Mouse (Mus musculus) heart, postnatal 36 days (tissue): ENCODE data around the gene Pqlc3. TPM values are rescaled to one million over a fixed set of nuclear protein-coding genes. Genes with fewer than 3 reads are reported as not detected.
"Not testable (repeated sequence)": the region's sequence is repeated elsewhere in the genome, so short reads cannot be mapped to it uniquely, and the experiment has no call there.

Experiments
- DNase-seq, 2 experiments: peaks; one replicate each; pipeline ENCODE4 v3.0.0; 2021 to 2022
- intact Hi-C: fragments of 180-260 bp; cut with DNase I; formaldehyde crosslinking; loops from one replicate; pipeline ENCODE4 v1.15.1; 2025
- total RNA-seq, 2 experiments: library from RNA; stranded (reverse); gene quantifications; 2 replicates each; pipeline ENCODE4 v1.2.3; 2021

Pqlc3 gene
- total RNA-seq, result 1 to 10 TPM; 4.0 to 4.9 TPM

- peak; percentile 81 to 89 for DNase-seq
- intact Hi-C loops, result no loop called here
Observed at GRCm38 (mm10) chr12:16999739-17000497, at the start of gene Pqlc3. Gene Pqlc3 (minus strand): TSS chr12:17000408.

- intact Hi-C loops, result no loop called here
- no peak for DNase-seq
Observed at GRCm38 (mm10) chr12:17049796-17050195, 49.6 kb upstream of the Pqlc3 start.

GRCm38 (mm10) chr12:17048979-17049612, 48.9 kb upstream of the Pqlc3 start:
- intact Hi-C loops, result no loop called here

GRCm38 (mm10) chr12:17043311-17043710, 43.1 kb upstream of the Pqlc3 start:
- no peak for DNase-seq
- intact Hi-C loops, result no loop called here

More at GRCm38 (mm10) chr12:17048979-17049612, 48.9 kb upstream of the Pqlc3 start:
- DNase-seq, result no peak

- intact Hi-C loops, result no loop called here
- DNase-seq, result no peak
Observed at GRCm38 (mm10) chr12:17040567-17040966, 40.4 kb upstream of the Pqlc3 start.

- intact Hi-C loops, result loop anchor here (10.0 kb wide), 1 partner anchor 315 kb away; no protein-coding TSS in a partner anchor
- no peak for DNase-seq
Observed at GRCm38 (mm10) chr12:17039415-17039814, 39.2 kb upstream of the Pqlc3 start.

GRCm38 (mm10) chr12:17038246-17038645, 38.0 kb upstream of the Pqlc3 start:
- intact Hi-C loops, result loop anchor here (10.0 kb wide), 1 partner anchor 317 kb away; no protein-coding TSS in a partner anchor
- DNase-seq, result no peak

- intact Hi-C loops, result loop anchor here (10.0 kb wide), 1 partner anchor 318 kb away; no protein-coding TSS in a partner anchor
- DNase-seq, result no peak
Observed at GRCm38 (mm10) chr12:17037053-17037610, 36.9 kb upstream of the Pqlc3 start.

GRCm38 (mm10) chr12:17036532-17036931, 36.3 kb upstream of the Pqlc3 start:
- intact Hi-C loops, result loop anchor here (10.0 kb wide), 1 partner anchor 318 kb away; no protein-coding TSS in a partner anchor
- DNase-seq, result no peak

GRCm38 (mm10) chr12:17035128-17035527, 34.9 kb upstream of the Pqlc3 start:
- intact Hi-C loops, result loop anchor here (10.0 kb wide), 1 partner anchor 320 kb away; no protein-coding TSS in a partner anchor
- peak in 1 of 2 experiments; percentile 18 for DNase-seq

GRCm38 (mm10) chr12:17034671-17035070, 34.5 kb upstream of the Pqlc3 start:
- intact Hi-C loops, result loop anchor here (10.0 kb wide), 1 partner anchor 320 kb away; no protein-coding TSS in a partner anchor

GRCm38 (mm10) chr12:17033464-17033841, 33.2 kb upstream of the Pqlc3 start:
- peak in 1 of 2 experiments; percentile 11 for DNase-seq
- intact Hi-C loops, result loop anchor here (10.0 kb wide), 1 partner anchor 321 kb away; no protein-coding TSS in a partner anchor

More at GRCm38 (mm10) chr12:17034671-17035070, 34.5 kb upstream of the Pqlc3 start:
- no peak for DNase-seq

GRCm38 (mm10) chr12:17032694-17033463, 32.7 kb upstream of the Pqlc3 start:
- intact Hi-C loops, result loop anchor here (1.0 to 10.0 kb wide), 2 partner anchors 224 to 322 kb away; no protein-coding TSS in a partner anchor
- peak; percentile 71 to 80 for DNase-seq

- no peak for DNase-seq
- intact Hi-C loops, result no loop called here
Observed at GRCm38 (mm10) chr12:17024554-17025110, 24.4 kb upstream of the Pqlc3 start.

GRCm38 (mm10) chr12:17022145-17022544, 21.9 kb upstream of the Pqlc3 start:
- intact Hi-C loops, result no loop called here
- no peak for DNase-seq

GRCm38 (mm10) chr12:17021125-17021524, 20.9 kb upstream of the Pqlc3 start:
- DNase-seq, intact Hi-C loops: not testable (repeated sequence)

GRCm38 (mm10) chr12:17018468-17018867, 18.3 kb upstream of the Pqlc3 start:
- intact Hi-C loops, result loop anchor here (10.0 kb wide), 1 partner anchor 434 kb away; no protein-coding TSS in a partner anchor
- peak; percentile 42 to 74 for DNase-seq

GRCm38 (mm10) chr12:17015711-17016110, 15.5 kb upstream of the Pqlc3 start:
- DNase-seq, result no peak
- intact Hi-C loops, result loop anchor here (10.0 kb wide), 1 partner anchor 431 kb away; no protein-coding TSS in a partner anchor

- no peak for DNase-seq
- intact Hi-C loops, result loop anchor here (10.0 kb wide), 1 partner anchor 427 kb away; no protein-coding TSS in a partner anchor
Observed at GRCm38 (mm10) chr12:17012067-17012899, 12.1 kb upstream of the Pqlc3 start.
